Mouse (Mus musculus) C2C12 (cell line): Measurements from ENCODE around the gene Cel. TPM values are rescaled to one million over a fixed set of nuclear protein-coding genes. Genes with fewer than 3 reads are reported as not detected.

ENCODE experiments used
- H3K27me3 ChIP-seq: one replicate; pipeline ENCODE4 v1.6.1; 2011; ENCODE audit not compliant: control insufficient read depth, insufficient read depth, insufficient read length
- H3K36me3 ChIP-seq: one replicate; pipeline ENCODE4 v1.6.1; 2011; ENCODE audit not compliant: control insufficient read depth, insufficient read depth
- H3K4me3 ChIP-seq: one replicate; pipeline ENCODE4 v1.5.1; 2011; ENCODE audit warnings: mild to moderate bottlenecking, control low read depth; ENCODE audit not compliant: poor library complexity, insufficient read depth, severe bottlenecking
- H3K79me2 ChIP-seq: one replicate; pipeline ENCODE4 v1.6.1; 2011; ENCODE audit not compliant: control insufficient read depth, insufficient read depth
- H3K79me3 ChIP-seq: one replicate; pipeline ENCODE4 v1.6.1; 2011; ENCODE audit warnings: low read depth, control low read depth
- H3ac ChIP-seq: one replicate; pipeline ENCODE3; 2011; ENCODE audit warnings: low read depth; ENCODE audit not compliant: control insufficient read depth, insufficient read length
- CEBPB ChIP-seq: IDR thresholded peaks from one replicate; pipeline ENCODE4 v1.6.1; 2011; ENCODE audit warnings: low read depth, mild to moderate bottlenecking, control low read depth, moderate library complexity
- CTCF ChIP-seq: IDR thresholded peaks from one replicate; pipeline ENCODE4 v1.5.1; 2011; ENCODE audit not compliant: control insufficient read depth, insufficient read depth, insufficient read length
- FOSL1 ChIP-seq: IDR thresholded peaks from one replicate; pipeline ENCODE4 v1.8.0; 2011; ENCODE audit warnings: mild to moderate bottlenecking, low read length; ENCODE audit not compliant: poor library complexity, insufficient read depth, severe bottlenecking
- MAX ChIP-seq: IDR thresholded peaks from one replicate; pipeline ENCODE4 v1.6.1; 2011; ENCODE audit warnings: mild to moderate bottlenecking, control low read depth
- MYOD1 ChIP-seq: IDR thresholded peaks from one replicate; pipeline ENCODE4 v1.6.1; 2011; ENCODE audit warnings: low read depth; ENCODE audit not compliant: control insufficient read depth, insufficient read length
- MYOG ChIP-seq: IDR thresholded peaks from one replicate; pipeline ENCODE4 v1.6.1; 2011; ENCODE audit not compliant: control insufficient read depth, insufficient read length; ENCODE audit errors: extremely low read depth
- USF1 ChIP-seq: IDR thresholded peaks from one replicate; pipeline ENCODE4 v1.6.1; 2011; ENCODE audit warnings: low read depth, mild to moderate bottlenecking, control low read depth, moderate library complexity
- polyA plus RNA-seq: library from polyadenylated mRNA; unstranded; fragments of >200 nt; fragmentation: generic; extraction: Trizol; gene quantifications from one replicate; pipeline ENCODE4 v1.2.1, GENCODE M21; 2012; ENCODE audit warnings: missing spikeins

The Cel gene
- polyA plus RNA-seq, 1 experiment: not detected

DNA sequence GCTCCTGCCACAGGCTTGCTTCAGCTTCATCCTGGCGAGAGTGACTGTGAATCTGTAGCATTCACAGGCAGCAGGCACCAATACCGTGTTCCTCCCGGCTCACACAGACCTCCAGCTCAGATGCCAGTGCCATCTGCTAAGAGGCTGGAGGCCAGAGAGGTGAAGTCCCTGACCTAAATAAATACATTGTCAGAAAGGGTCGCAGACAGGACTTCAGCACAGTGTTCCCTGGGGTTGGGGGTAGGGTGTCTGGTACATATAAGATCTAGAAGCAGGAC, 28.0 kb downstream of the Cel start:
- Histone ChIP-seq H3K79me3 (no peaks in the 10 kb centered on the region), H3K27me3 (no peaks in the 10 kb centered on the region), H3K36me3 (no peaks in the 10 kb centered on the region), H3ac (no peak overlapping the region), H3K79me2 (no peaks in the 10 kb centered on the region), H3K4me3 (no peak overlapping the region)
- TF ChIP-seq MYOD1: no peak
- no peak for TF ChIP-seq MYOG
- TF ChIP-seq CTCF: no peak
- no peak for TF ChIP-seq CEBPB
- TF ChIP-seq FOSL1: no peak
- TF ChIP-seq USF1: no peak
- TF ChIP-seq MAX: no peak

- no peaks in the 10 kb centered on the region for H3K36me3 ChIP-seq
- no peaks in the 10 kb centered on the region for H3K79me3 ChIP-seq
- H3K27me3 ChIP-seq: no peaks in the 10 kb centered on the region
- H3ac ChIP-seq: no peak overlapping the region
- no peak for TF ChIP-seq FOSL1
- TF ChIP-seq MAX: no peak
- no peak for TF ChIP-seq CEBPB
- no peak for TF ChIP-seq CTCF
- no peaks in the 10 kb centered on the region for H3K79me2 ChIP-seq
- H3K4me3 ChIP-seq: no peak overlapping the region
These were observed 28.6 kb downstream of the Cel start for GRCm38 (mm10) chr2:28534436-28535262.

GRCm38 (mm10) chr2:28533901-28534435, 29.2 kb downstream of the Cel start:
- Histone ChIP-seq H3ac (no peak overlapping the region), H3K27me3 (no peaks in the 10 kb centered on the region), H3K4me3 (peak overlapping the region; percentile 34), H3K79me3 (no peaks in the 10 kb centered on the region), H3K36me3 (no peaks in the 10 kb centered on the region), H3K79me2 (no peaks in the 10 kb centered on the region)
- TF ChIP-seq MYOG: no peak

DNA sequence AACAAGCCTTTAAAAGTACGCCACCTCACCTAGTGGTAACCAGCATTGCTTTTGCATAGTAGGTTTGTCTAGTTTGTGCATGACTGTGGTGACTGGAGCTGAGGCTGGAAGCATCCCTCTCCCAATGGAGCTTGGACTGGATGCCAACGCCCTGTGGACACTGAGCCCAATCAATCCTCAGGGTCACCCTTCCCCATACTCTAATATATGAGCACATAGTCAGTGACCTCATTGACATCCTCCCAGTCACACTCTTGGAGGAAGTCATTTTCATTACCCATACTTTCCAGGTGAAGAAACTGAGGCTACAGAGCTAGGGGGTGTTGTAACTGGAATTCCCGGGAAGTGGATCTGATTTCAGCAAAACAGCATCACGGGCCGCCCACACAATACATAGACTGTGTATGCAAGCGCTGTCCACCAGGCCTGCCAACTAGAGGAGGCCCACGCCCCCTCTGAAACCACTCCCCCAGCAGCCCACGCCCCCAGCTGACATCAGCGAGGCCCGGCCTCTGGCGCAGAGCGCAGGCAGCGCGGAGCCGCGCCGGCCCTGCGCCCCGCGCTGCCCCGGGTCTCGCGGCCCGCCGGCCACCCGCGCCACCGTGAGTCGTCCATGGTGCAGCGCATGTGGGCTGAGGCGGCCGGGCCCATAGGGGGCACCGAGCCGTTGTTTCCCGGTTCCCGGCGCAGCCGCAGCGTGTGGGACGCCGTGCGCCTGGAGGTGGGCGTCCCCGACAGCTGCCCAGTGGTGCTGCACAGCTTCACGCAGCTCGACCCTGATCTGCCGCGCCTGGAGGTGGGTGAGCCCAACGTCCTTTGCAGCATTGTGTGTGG, 30.0 kb downstream of the Cel start:
- no peaks in the 10 kb centered on the region for H3K79me2 ChIP-seq
- H3K79me3 ChIP-seq: no peaks in the 10 kb centered on the region
- H3ac ChIP-seq: peak overlapping the region; percentile 89
- TF ChIP-seq MYOD1 (no peak), MAX (no peak)
- no peaks in the 10 kb centered on the region for H3K27me3 ChIP-seq
- no peaks in the 10 kb centered on the region for H3K36me3 ChIP-seq
- H3K4me3 ChIP-seq: peak overlapping the region; percentile 34

DNA sequence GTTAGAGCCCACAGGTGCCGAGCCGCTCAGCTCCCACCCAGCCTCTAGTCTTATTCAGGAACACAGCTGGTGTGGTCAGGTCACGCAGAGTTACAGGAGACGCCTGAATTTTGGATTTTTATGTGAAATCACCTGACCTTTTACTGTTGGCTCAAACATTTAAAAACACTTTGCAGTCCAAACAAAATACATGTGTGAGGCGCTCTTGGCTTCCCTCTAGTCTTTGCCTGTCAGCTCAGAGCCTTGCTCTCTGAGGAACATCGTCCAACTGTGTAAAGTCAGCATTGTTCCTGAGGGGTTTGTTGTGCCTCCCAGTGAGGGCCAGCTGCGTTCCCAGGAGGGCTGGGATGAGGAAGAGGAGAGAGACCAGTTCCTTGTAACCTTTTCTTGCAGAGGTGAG, 32.9 kb downstream of the Cel start:
- TF ChIP-seq USF1 (no peak), CEBPB (no peak), CTCF (no peak), MAX (no peak), MYOD1 (no peak), MYOG (no peak), FOSL1 (no peak)
- no peak overlapping the region for H3ac ChIP-seq
- no peak overlapping the region for H3K4me3 ChIP-seq
- H3K79me2 ChIP-seq: no peaks in the 10 kb centered on the region
- no peaks in the 10 kb centered on the region for H3K27me3 ChIP-seq
- H3K36me3 ChIP-seq: no peaks in the 10 kb centered on the region
- H3K79me3 ChIP-seq: no peaks in the 10 kb centered on the region

DNA sequence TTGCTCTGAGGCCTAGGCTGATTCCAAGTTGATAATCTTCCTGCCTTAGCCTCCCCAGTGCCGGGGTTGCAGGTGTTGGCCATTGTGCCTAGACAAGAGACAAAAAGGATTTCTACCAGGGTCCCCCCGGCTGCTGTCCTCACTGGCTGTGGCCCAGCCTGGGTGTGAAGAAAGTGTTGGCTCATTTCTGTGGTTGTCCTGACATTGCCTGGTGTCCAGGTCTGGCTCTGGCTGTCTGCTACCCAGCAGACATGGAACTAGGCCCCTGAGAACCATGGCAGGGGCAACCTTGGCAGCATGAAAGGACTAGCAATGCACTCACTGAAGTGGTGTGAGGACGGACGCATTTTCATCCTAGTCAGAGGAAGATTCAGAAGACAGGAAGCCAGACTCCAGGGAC, 33.3 kb downstream of the Cel start:
- no peaks in the 10 kb centered on the region for H3K79me2 ChIP-seq
- no peaks in the 10 kb centered on the region for H3K36me3 ChIP-seq
- H3K4me3 ChIP-seq: no peak overlapping the region
- no peaks in the 10 kb centered on the region for H3K27me3 ChIP-seq
- H3K79me3 ChIP-seq: no peaks in the 10 kb centered on the region
- no peak for TF ChIP-seq MYOD1
- no peak for TF ChIP-seq FOSL1
- no peak for TF ChIP-seq MYOG
- no peak for TF ChIP-seq CEBPB
- no peak for TF ChIP-seq MAX
- no peak for TF ChIP-seq USF1
- no peak for TF ChIP-seq CTCF
- H3ac ChIP-seq: no peak overlapping the region
